ENCODE assay signal across 7 mouse cellular contexts in the genomic region with DNA sequence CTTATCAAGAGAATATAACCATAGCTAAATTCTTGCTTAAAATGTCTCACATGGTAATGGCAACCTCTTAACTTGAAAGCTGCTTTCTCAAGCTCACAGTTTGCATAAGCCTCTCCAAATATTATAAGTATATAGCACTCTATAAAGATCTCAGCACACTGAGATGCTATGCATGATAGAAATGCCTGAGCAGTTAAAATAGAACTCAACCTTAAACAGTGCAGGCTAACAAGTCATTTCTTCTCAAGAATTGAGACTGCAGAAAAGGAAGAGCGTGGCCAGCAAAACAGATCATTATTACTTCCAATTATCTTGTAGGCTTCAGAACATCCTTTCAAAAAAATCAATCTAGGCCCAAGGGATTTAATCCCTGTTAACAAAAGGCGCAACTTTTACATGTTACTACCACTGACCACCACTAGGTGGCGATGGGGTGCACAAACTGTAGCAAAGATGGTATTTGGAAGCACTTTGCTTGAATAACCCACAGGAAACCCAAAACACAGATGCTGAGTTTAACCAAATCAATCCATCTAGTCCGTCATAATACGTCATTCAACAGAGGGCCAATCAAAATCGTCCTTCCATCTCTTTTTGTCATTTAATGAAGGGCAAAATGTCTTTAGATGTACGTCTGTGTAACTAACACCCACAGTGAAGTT.
A peak's percentile ranks its signal among the peaks of the same experiment; 100 is the strongest.
DNase-seq lines count a peak whose midpoint lies in the region; ATAC-seq lines count a peak whose summit lies in the region.

No protein-coding gene starts in this region.

- H3K27me3 ChIP-seq in limb, embryonic 11.5 days (ENCODE audit: control insufficient read depth, insufficient read depth, low read length): no peaks in the 10 kb centered on the region

- H3K9ac ChIP-seq in limb, embryonic 11.5 days (ENCODE audit: low read length): no peak overlapping the region

- H3K4me2 ChIP-seq in limb, embryonic 11.5 days (ENCODE audit: low read depth, severe bottlenecking): no peak overlapping the region

- H3K4me3 ChIP-seq in limb, embryonic 11.5 days (ENCODE audit: low read depth, low read length): no peak overlapping the region

- H3K27ac ChIP-seq in limb, embryonic 11.5 days (replicated peaks; ENCODE audit: low read depth, low read length): no peak overlapping the region

- peak; percentile 48 for DNase-seq in right cerebral cortex, adult 18-20 months
- DNase-seq in right cerebral cortex, postnatal 36 days (ENCODE audit: low spot score in 2 of 2): no peak
- peak; percentile 68 for DNase-seq in R1 (ENCODE audit: low read depth, low spot score)
- DNase-seq in limb, embryonic 11.5 days (ENCODE audit: low spot score): peak; percentile 79

- H3K4me1 ChIP-seq in limb, embryonic 11.5 days (ENCODE audit: control insufficient read depth, insufficient read depth, low read length): 0 out of 2 replicates have a peak, but pooled peaks cover 2% of the 10 kb centered on the region

- H3K36me3 ChIP-seq in limb, embryonic 11.5 days (ENCODE audit: control insufficient read depth, insufficient read depth, low read length): no peaks in the 10 kb centered on the region

- WGBS in limb, embryonic 11.5 days: 26% methylated on average over 7 of the region's 7 CpGs

- peak; percentile 85 for ATAC-seq in common myeloid progenitor, adult 5-6 weeks (replicated peaks; ENCODE audit: low read depth, poor library complexity, severe bottlenecking)
- ATAC-seq in hematopoietic stem cell, adult 5-6 weeks (replicated peaks in 1 of 2; ENCODE audit: insufficient read depth in 1 of 2, low FRiP score in 2 of 2, low TSS enrichment in 1 of 2, low read depth in 1 of 2, poor library complexity in 2 of 2, severe bottlenecking in 2 of 2): peak; percentile 75 to 84
- no peak for ATAC-seq in limb, embryonic 11.5 days (ENCODE audit: insufficient number of reproducible peaks, low FRiP score, low TSS enrichment, low read depth)
- ATAC-seq in neutrophil, adult 5-6 weeks (ENCODE audit: extremely low read depth, insufficient number of reproducible peaks, low FRiP score, poor library complexity, severe bottlenecking): peak; percentile 93

- H3K9me3 ChIP-seq in limb, embryonic 11.5 days (ENCODE audit: control insufficient read depth, low read length): no peaks in the 10 kb centered on the region

Comparison
In these comparisons a context has a peak if more than half of its experiments do, and no peak if none do; other contexts are left out.
1. DNase-seq: peak in right cerebral cortex, adult 18-20 months (single experiment), R1 (single experiment) and limb, embryonic 11.5 days (single experiment); none in right cerebral cortex, postnatal 36 days (0 of 2).